Mouse (Mus musculus) hindbrain, postnatal 0 days (tissue): ENCODE measurements around the gene Cpeb2. TPM values are rescaled to one million over a fixed set of nuclear protein-coding genes. Genes with fewer than 3 reads are reported as not detected.
A peak's percentile ranks its signal among the peaks of the same experiment; 100 is the strongest.

Experiments used
- ATAC-seq: fragments of 200-750 bp; cut with Nextera tagmentation; 2 replicates; pipeline ENCODE4 v1.8.0; 2017; ENCODE audit warnings: mild to moderate bottlenecking, moderate TSS enrichment, moderate library complexity
- DNase-seq: peaks from one replicate; pipeline ENCODE4 v3.0.0-alpha.2; 2015; ENCODE audit warnings: low spot score
- H3K27ac ChIP-seq: fragments of 300-500 bp; sonication (generic); 2 replicates; pipeline ENCODE4 v1.5.1; 2014; ENCODE audit warnings: mild to moderate bottlenecking
- H3K27me3 ChIP-seq: fragments of 300-500 bp; sonication (generic); 2 replicates; pipeline ENCODE4 v1.6.1; 2014; ENCODE audit warnings: low read length, mixed read lengths; ENCODE audit not compliant: insufficient read depth
- H3K36me3 ChIP-seq: fragments of 300-500 bp; sonication (generic); 2 replicates; pipeline ENCODE4 v1.6.1; 2014; ENCODE audit warnings: low read length, mixed read lengths; ENCODE audit not compliant: insufficient read depth
- H3K4me1 ChIP-seq: fragments of 300-500 bp; sonication (generic); 2 replicates; pipeline ENCODE4 v1.6.1; 2014; ENCODE audit warnings: antibody characterized with exemption, low read length, mixed read lengths; ENCODE audit not compliant: insufficient read depth
- H3K4me2 ChIP-seq: fragments of 300-500 bp; sonication (generic); 2 replicates; pipeline ENCODE4 v1.6.1; 2014; ENCODE audit warnings: low read depth, mild to moderate bottlenecking, low read length, moderate library complexity, mixed read lengths
- H3K4me3 ChIP-seq: fragments of 300-500 bp; sonication (generic); 2 replicates; pipeline ENCODE4 v1.5.1; 2014; ENCODE audit warnings: low read length
- H3K9ac ChIP-seq: fragments of 300-500 bp; sonication (generic); replicated peaks from 2 replicates; pipeline ENCODE4 v1.6.1; 2014; ENCODE audit warnings: mild to moderate bottlenecking, low read length, moderate library complexity, mixed read lengths
- H3K9me3 ChIP-seq: fragments of 300-500 bp; sonication (generic); 2 replicates; pipeline ENCODE4 v1.6.1; 2016; ENCODE audit warnings: low read length, mixed read lengths
- CTCF ChIP-seq: IDR thresholded peaks from 2 replicates; pipeline ENCODE4 v1.5.1; 2016; ENCODE audit warnings: antibody characterized with exemption, control low read depth, low read depth
- WGBS: fragments of 180-500 bp; shearing (Covaris S2); extraction: QIAGEN DNeasy Blood & Tissue Kit; methylation state at CpG from one replicate; pipeline ENCODE4 v1.1.7; 2014; 5-methylcytosine and 5-hydroxymethylcytosine counted together
- polyA plus RNA-seq: library from polyadenylated mRNA; unstranded; fragments of >200 nt; fragmentation: Nextera tagmentation; extraction: Ambion mirVana; gene quantifications from 2 replicates; pipeline ENCODE4 v1.2.1, GENCODE M21; 2015
- total RNA-seq: library from RNA; depleted of rRNA; stranded (reverse); fragments of >200 nt; gene quantifications from 2 replicates; pipeline ENCODE4 v1.2.3, GENCODE M21; 2014; rRNA removed

The Cpeb2 gene
- total RNA-seq (26.2 and 26.8 TPM in 2 replicates), polyA plus RNA-seq (13.6 and 14.9 TPM in 2 replicates)

DNA sequence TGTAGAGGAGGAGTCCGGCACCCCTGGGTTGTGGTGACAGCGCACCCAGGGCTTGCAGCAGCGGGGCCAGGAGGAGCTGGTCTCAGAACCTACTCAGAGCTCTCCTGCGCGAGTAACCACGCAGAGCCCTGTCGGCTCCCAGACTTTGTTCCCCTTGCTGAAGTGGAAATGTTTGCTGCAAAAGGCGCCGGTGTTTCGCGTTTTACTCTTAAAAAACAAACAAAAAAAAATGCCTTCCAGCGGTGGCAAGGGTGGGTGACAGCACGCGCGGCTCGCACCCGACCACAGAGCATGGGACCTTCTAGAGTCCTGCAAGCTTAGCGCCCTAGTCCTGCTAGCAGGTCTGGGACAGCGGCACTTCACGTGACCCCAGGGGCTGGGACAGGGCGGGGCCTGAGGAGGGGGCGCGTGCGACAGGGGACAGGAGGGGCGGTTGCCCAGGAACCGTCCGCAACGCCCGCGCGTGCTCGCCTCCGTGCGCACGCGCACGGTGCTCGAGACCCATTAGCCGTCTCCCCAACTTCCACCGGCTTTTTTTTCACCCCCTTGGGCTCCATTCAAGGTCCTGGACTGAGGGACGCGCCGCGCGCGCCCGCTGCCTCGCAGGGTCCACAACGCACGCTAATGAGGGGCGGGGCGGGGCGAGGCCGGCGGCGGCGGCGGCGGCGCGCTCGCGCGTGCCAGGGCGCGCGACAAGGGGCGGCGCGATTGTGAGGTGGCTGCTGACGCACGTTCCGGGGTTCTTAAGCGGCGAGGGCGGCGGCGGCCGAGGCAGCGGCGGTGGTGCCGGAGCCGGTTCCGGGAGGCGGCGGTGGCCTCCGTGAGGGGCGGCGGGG lies at the start of gene Cpeb2:
Cpeb2 (plus strand) TSS at position 691 of the 836 bp plus-strand sequence.
- ATAC-seq (peak; percentile 92), DNase-seq (peak; percentile 97)
- peak within 1 kb of the TSS; percentile 87 for H3K4me2 ChIP-seq
- peak within 1 kb of the TSS; percentile 99 for H3K4me3 ChIP-seq
- WGBS: under 1% methylated on average over 87 of the region's 89 CpGs
- TF ChIP-seq CTCF: no peak
- no peaks in the 10 kb centered on the region for H3K27me3 ChIP-seq
- peak within 1 kb of the TSS; percentile 99 for H3K27ac ChIP-seq
- H3K4me1 ChIP-seq: no peaks in the 10 kb centered on the region
- H3K36me3 ChIP-seq: no peaks in the 10 kb centered on the region
- no peaks in the 10 kb centered on the region for H3K9me3 ChIP-seq
- H3K9ac ChIP-seq: peak within 1 kb of the TSS; percentile 97

DNA sequence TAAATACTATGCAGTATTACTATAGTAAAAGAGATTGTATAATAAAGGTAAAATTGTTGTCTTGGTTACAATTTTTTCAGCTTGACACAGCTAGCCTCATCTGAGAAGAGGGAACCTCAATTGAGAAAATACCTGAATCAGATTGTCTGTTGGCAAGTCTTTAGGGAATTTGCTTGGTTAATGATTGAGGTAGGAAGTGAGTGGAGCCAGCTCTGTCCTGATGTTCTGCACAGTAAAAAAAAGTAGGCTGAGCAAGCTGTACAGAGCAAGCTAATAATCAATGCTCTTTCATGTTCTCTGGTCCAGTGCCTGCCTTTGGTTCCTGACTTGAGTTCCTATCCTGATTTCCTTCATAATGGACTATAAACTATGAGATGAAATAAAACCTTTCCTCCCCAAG lies 49.4 kb upstream of the Cpeb2 start:
- Histone ChIP-seq H3K9me3 (no peaks in the 10 kb centered on the region), H3K9ac (no peak overlapping the region), H3K36me3 (no peaks in the 10 kb centered on the region), H3K27me3 (no peaks in the 10 kb centered on the region), H3K4me3 (no peak overlapping the region), H3K27ac (no peak overlapping the region), H3K4me2 (no peak overlapping the region), H3K4me1 (no peaks in the 10 kb centered on the region)
- DNase-seq: no peak
- no peak for ATAC-seq
- TF ChIP-seq CTCF: no peak

- H3K36me3 ChIP-seq: no peaks in the 10 kb centered on the region
- no peaks in the 10 kb centered on the region for H3K4me1 ChIP-seq
- H3K27me3 ChIP-seq: no peaks in the 10 kb centered on the region
- H3K9me3 ChIP-seq: no peaks in the 10 kb centered on the region
- no peak overlapping the region for H3K9ac ChIP-seq
- no peak overlapping the region for H3K4me2 ChIP-seq
- 65% methylated on average over 3 of the region's 3 CpGs for WGBS
- H3K4me3 ChIP-seq: no peak overlapping the region
- ATAC-seq (no peak), DNase-seq (no peak)
- no peak overlapping the region for H3K27ac ChIP-seq
- TF ChIP-seq CTCF: no peak
These were observed 48.1 kb upstream of the Cpeb2 start for GRCm38 (mm10) chr5:43184834-43185233.

- H3K36me3 ChIP-seq: no peaks in the 10 kb centered on the region
- no peak overlapping the region for H3K4me2 ChIP-seq
- 84% methylated on average over 3 of the region's 3 CpGs for WGBS
- no peak for ATAC-seq
- H3K9ac ChIP-seq: no peak overlapping the region
- TF ChIP-seq CTCF: no peak
- H3K4me1 ChIP-seq: no peaks in the 10 kb centered on the region
- H3K9me3 ChIP-seq: no peaks in the 10 kb centered on the region
- no peak overlapping the region for H3K4me3 ChIP-seq
- no peak for DNase-seq
- no peak overlapping the region for H3K27ac ChIP-seq
- no peaks in the 10 kb centered on the region for H3K27me3 ChIP-seq
These were observed 47.5 kb upstream of the Cpeb2 start for GRCm38 (mm10) chr5:43185478-43185877.

DNA sequence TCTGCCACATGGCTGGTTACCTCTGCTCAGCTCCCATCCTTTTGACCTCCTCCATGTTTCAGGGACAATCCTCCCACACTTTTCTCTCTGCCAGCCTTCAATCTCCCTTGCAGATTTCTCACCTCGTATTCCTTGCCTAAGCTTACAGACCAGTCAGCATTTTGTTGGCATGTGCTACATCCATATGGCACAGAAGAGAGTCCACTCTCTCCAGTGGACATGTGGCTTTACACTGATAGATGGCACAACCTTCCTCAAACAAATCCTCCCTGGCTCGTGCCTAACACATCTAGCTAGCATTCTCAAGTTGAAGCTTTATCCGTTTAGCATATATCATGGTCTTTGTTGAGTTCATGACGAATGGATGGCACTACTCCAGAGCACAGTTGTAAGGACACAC lies 32.3 kb upstream of the Cpeb2 start:
- H3K4me1 ChIP-seq: no peaks in the 10 kb centered on the region
- 65% methylated on average over 4 of the region's 4 CpGs for WGBS
- H3K36me3 ChIP-seq: no peaks in the 10 kb centered on the region
- no peak for TF ChIP-seq CTCF
- 0 out of 2 replicates have a peak, but pooled peaks cover 2% of the 10 kb centered on the region for H3K9me3 ChIP-seq
- no peak overlapping the region for H3K27ac ChIP-seq
- H3K27me3 ChIP-seq: no peaks in the 10 kb centered on the region
- DNase-seq: no peak
- ATAC-seq: no peak
- no peak overlapping the region for H3K9ac ChIP-seq
- no peak overlapping the region for H3K4me2 ChIP-seq
- H3K4me3 ChIP-seq: no peak overlapping the region

DNA sequence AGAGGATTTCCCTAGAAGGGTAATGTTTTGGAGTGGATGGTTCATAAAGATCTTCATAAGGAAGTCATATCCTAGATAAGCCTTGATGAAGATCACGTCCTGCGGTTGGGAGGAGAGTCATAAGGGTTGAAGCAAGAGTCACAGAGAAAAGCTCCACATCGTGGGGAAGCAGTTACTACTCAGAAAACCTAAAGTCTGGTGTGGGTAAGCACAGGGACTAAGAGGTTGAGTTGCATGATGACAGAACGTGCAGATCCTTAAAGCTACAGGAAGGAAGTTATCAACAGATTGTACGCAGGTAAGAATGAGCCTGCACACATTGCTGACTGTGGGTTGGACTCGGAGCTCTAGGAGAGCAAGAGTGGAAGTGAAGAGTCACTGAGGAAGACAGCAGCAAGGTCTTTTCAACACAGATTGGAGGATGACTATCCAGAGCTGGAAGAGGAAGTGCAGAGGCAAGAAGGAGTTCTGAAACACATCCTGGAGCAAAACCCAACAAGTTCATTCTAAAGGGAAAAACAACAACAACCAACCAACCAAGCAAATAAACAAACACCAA lies 26.4 kb upstream of the Cpeb2 start:
- no peaks in the 10 kb centered on the region for H3K27me3 ChIP-seq
- no peak overlapping the region for H3K27ac ChIP-seq
- H3K4me2 ChIP-seq: no peak overlapping the region
- no peaks in the 10 kb centered on the region for H3K4me1 ChIP-seq
- no peak for TF ChIP-seq CTCF
- H3K4me3 ChIP-seq: no peak overlapping the region
- ATAC-seq (no peak), DNase-seq (no peak)
- H3K36me3 ChIP-seq: no peaks in the 10 kb centered on the region
- H3K9ac ChIP-seq: no peak overlapping the region
- 0 out of 2 replicates have a peak, but pooled peaks cover 2% of the 10 kb centered on the region for H3K9me3 ChIP-seq
- WGBS: 89% methylated on average over 6 of the region's 6 CpGs

GRCm38 (mm10) chr5:43217468-43217867 lies 15.5 kb upstream of the Cpeb2 start:
- Histone ChIP-seq H3K4me3 (no peak overlapping the region), H3K27ac (no peak overlapping the region), H3K27me3 (no peaks in the 10 kb centered on the region), H3K9me3 (no peaks in the 10 kb centered on the region), H3K4me1 (no peaks in the 10 kb centered on the region), H3K9ac (no peak overlapping the region), H3K4me2 (no peak overlapping the region), H3K36me3 (no peaks in the 10 kb centered on the region)
- TF ChIP-seq CTCF: no peak
- WGBS: 57% methylated on average over 4 of the region's 4 CpGs
- ATAC-seq: no peak
- no peak for DNase-seq
